Mouse (Mus musculus): ENCODE data around the gene H2afv.

GRCm38 (mm10) chr11:6471054-6471453 lies 26.8 kb upstream of the H2afv start:
- TF ChIP-seq ZKSCAN1 (IDR thresholded peaks at IDR 0.05; ENCODE audit: borderline replicate concordance, low read depth, low read length) (no peak), JUND (conservative IDR thresholded peaks at IDR 0.05; ENCODE audit: low read depth, low read length) (no peak), POLR2A (IDR thresholded peaks at IDR 0.05; ENCODE audit: low read depth, low read length) (no peak), CTCF (conservative IDR thresholded peaks at IDR 0.05 in 1 of 2, IDR thresholded peaks at IDR 0.05 in 1 of 2; ENCODE audit: low read depth in 2 of 2, low read length in 2 of 2) (no peak)

All from CH12.LX (cell line).